Mouse (Mus musculus) lung, postnatal 0 days (tissue): ENCODE data around the gene Nudt4. TPM values are rescaled to one million over a fixed set of nuclear protein-coding genes. Genes with fewer than 3 reads are reported as not detected.
A peak's percentile ranks its signal among the peaks of the same experiment; 100 is the strongest.

ENCODE experiments used
- ATAC-seq: fragments of 200-750 bp; cut with Nextera tagmentation; 2 replicates; pipeline ENCODE4 v1.8.0; 2017; ENCODE audit warnings: moderate library complexity
- DNase-seq: peaks from one replicate; pipeline ENCODE4 v3.0.0-alpha.2; 2016; ENCODE audit warnings: low spot score
- H3K27ac ChIP-seq: fragments of 300-500 bp; sonication (generic); 2 replicates; pipeline ENCODE4 v1.5.1; 2014; ENCODE audit warnings: antibody characterized with exemption, mild to moderate bottlenecking, low read length, mixed read lengths
- H3K27me3 ChIP-seq: fragments of 300-500 bp; sonication (generic); replicated peaks from 2 replicates; pipeline ENCODE4 v1.6.1; 2014; ENCODE audit warnings: low read length, mixed read lengths; ENCODE audit not compliant: insufficient read depth
- H3K36me3 ChIP-seq: fragments of 300-500 bp; sonication (generic); 2 replicates; pipeline ENCODE4 v1.6.1; 2014; ENCODE audit warnings: low read length, mixed read lengths; ENCODE audit not compliant: insufficient read depth
- H3K4me1 ChIP-seq: fragments of 300-500 bp; sonication (generic); 2 replicates; pipeline ENCODE4 v1.6.1; 2014; ENCODE audit warnings: antibody characterized with exemption, low read depth, low read length, mixed read lengths; ENCODE audit not compliant: insufficient read depth
- H3K4me2 ChIP-seq: fragments of 300-500 bp; sonication (generic); replicated peaks from 2 replicates; pipeline ENCODE4 v1.6.1; 2014; ENCODE audit warnings: low read depth, mild to moderate bottlenecking, low read length, moderate library complexity, mixed read lengths
- H3K4me3 ChIP-seq: fragments of 300-500 bp; sonication (generic); 2 replicates; pipeline ENCODE4 v1.5.1; 2014; ENCODE audit warnings: low read depth, low read length
- H3K9ac ChIP-seq: fragments of 300-500 bp; sonication (generic); replicated peaks from 2 replicates; pipeline ENCODE4 v1.6.1; 2014; ENCODE audit warnings: low read depth, mild to moderate bottlenecking
- H3K9me3 ChIP-seq: fragments of 300-500 bp; sonication (generic); 2 replicates; pipeline ENCODE4 v1.6.1; 2016; ENCODE audit warnings: low read length, mixed read lengths
- CTCF ChIP-seq: IDR thresholded peaks from 2 replicates; pipeline ENCODE4 v1.5.1; 2016; ENCODE audit warnings: antibody characterized with exemption, mild to moderate bottlenecking
- EP300 ChIP-seq: IDR thresholded peaks from 2 replicates; pipeline ENCODE4 v1.6.1; 2016; ENCODE audit warnings: antibody characterized with exemption, mild to moderate bottlenecking, control low read depth
- WGBS: fragments of 180-500 bp; shearing (Covaris S2); extraction: QIAGEN DNeasy Blood & Tissue Kit; methylation state at CpG from one replicate; pipeline ENCODE4 v1.1.7; 2014; 5-methylcytosine and 5-hydroxymethylcytosine counted together
- polyA plus RNA-seq: library from polyadenylated mRNA; unstranded; fragments of >200 nt; fragmentation: Nextera tagmentation; extraction: Ambion mirVana; gene quantifications from 2 replicates; pipeline ENCODE4 v1.2.1, GENCODE M21; 2015

Gene Nudt4
- polyA plus RNA-seq, 1 experiment from 2014 or later, result 50.3 TPM

DNA sequence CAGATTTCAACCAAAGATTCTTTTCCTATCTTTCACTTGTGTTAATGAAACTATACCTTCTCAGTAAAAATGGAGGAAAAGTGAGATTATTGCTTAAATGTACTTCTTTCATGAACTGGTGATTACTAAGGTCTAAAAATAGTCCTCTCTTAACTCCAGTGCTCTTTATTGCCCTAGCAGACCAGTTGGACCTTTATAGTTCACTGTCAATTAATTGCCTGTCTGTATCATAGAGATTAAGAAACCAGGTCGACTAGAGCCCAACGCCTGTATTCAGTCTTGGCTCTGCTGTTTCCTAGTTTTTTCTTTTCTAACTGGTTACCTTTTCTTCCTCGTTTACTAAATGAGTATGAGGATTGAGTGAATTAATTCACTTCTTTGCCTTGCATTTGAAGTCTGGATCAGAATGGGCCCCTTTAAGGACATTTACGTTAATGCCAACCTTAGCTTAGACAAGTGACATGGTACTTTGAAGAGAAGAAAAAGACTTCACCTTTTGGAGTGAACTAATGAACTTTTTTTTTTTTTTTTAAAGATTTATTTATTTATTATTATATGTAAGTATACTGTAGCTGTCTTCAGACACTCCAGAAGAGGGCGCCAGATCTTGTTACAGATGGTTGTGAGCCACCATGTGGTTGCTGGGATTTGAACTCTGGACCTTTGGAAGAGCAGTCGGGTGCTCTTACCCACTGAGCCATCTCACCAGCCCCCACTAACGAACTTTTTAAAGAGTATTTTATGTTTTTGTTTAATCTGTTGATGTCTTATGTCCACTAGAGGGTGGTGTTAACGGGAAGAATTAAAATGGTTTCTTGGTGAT, 28.3 kb downstream of the Nudt4 start:
- no peak for ATAC-seq
- H3K9me3 ChIP-seq, result no peaks in the 10 kb centered on the region
- H3K4me3 ChIP-seq, result no peak overlapping the region
- no peaks in the 10 kb centered on the region for H3K36me3 ChIP-seq
- no peak overlapping the region for H3K4me2 ChIP-seq
- TF ChIP-seq CTCF, result no peak
- TF ChIP-seq EP300, result no peak
- 81% methylated on average over 8 of the region's 8 CpGs for WGBS
- no peak for DNase-seq
- H3K27me3 ChIP-seq, result no peaks in the 10 kb centered on the region
- H3K4me1 ChIP-seq, result no peaks in the 10 kb centered on the region
- H3K9ac ChIP-seq, result no peak overlapping the region
- no peak overlapping the region for H3K27ac ChIP-seq

- TF ChIP-seq CTCF (no peak), EP300 (no peak)
- Histone ChIP-seq H3K27ac (no peak overlapping the region), H3K9ac (no peak overlapping the region), H3K4me1 (no peaks in the 10 kb centered on the region), H3K4me3 (no peak overlapping the region), H3K36me3 (no peaks in the 10 kb centered on the region), H3K4me2 (no peak overlapping the region), H3K27me3 (no peaks in the 10 kb centered on the region), H3K9me3 (no peaks in the 10 kb centered on the region)
- DNase-seq (no peak), ATAC-seq (no peak)
- 76% methylated on average over 7 of the region's 7 CpGs for WGBS
These were observed 30.6 kb downstream of the Nudt4 start for GRCm38 (mm10) chr10:95533382-95533781.

DNA sequence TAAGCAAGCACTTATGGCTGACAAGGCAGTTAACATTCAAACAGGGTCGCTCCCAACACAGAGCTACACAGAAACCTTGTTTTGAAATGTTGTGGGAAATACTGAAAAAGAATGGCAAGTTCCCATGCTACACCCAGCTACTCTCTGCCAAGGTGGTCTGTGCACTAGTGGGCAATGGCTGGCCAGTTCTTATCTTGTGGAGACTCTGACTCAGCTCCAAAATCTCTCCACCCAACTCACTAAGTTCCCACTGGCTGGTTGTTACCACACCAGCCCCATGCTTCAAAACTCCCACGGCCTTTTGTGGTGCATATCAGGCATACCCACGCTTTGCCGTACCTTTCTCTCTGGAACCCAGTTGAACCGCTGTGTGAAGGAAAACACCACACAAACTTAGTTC, 31.0 kb downstream of the Nudt4 start:
- 0 out of 2 replicates have a peak, but pooled peaks have one; percentile 21 for ATAC-seq

GRCm38 (mm10) chr10:95530551-95531121, 33.3 kb downstream of the Nudt4 start:
- no peaks in the 10 kb centered on the region for H3K27me3 ChIP-seq
- H3K36me3 ChIP-seq, result no peaks in the 10 kb centered on the region
- DNase-seq (no peak), ATAC-seq (no peak)
- H3K27ac ChIP-seq, result no peak overlapping the region
- TF ChIP-seq EP300, result no peak
- no peak for TF ChIP-seq CTCF
- no peak overlapping the region for H3K9ac ChIP-seq
- no peaks in the 10 kb centered on the region for H3K9me3 ChIP-seq
- WGBS, result 76% methylated on average over 2 of the region's 2 CpGs
- H3K4me1 ChIP-seq, result no peaks in the 10 kb centered on the region
- H3K4me2 ChIP-seq, result no peak overlapping the region
- H3K4me3 ChIP-seq, result no peak overlapping the region

More for the DNA sequence above, 31.0 kb downstream of the Nudt4 start:
- Histone ChIP-seq H3K9me3 (no peaks in the 10 kb centered on the region), H3K36me3 (no peaks in the 10 kb centered on the region), H3K4me3 (no peak overlapping the region), H3K4me2 (no peak overlapping the region), H3K27ac (no peak overlapping the region), H3K27me3 (no peaks in the 10 kb centered on the region), H3K4me1 (no peaks in the 10 kb centered on the region), H3K9ac (no peak overlapping the region)
- TF ChIP-seq CTCF (no peak), EP300 (no peak)
- WGBS, result 83% methylated on average over 5 of the region's 5 CpGs
- DNase-seq, result no peak

DNA sequence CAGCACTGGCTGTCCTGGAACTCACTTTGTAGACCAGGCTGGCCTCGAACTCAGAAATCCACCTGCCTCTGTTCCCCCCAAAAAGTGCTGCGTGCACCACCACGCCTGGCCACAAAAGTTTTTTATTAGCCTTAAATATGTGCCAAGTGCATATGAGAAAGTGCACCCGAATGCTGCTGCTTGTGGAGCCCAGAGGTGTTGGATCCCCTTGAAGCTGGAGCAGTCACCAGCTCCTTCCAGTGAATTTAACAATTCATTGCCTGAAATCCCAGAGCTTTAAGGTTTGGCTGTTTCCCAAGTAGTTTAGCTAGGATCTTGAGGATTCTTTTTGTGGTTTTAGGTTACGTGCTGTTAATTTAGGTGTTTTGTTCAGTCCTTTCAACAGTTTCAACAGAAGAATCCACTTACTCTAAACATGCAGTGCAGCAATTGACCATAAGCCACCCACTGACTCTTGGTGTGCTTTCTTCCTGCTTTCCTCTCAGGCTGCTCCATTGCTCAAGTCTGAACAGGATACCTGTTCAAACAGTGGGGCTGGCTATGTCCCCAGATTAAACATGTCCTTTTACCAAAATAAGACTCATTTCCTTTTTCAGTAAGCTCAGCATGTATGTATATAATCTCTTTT, 37.3 kb downstream of the Nudt4 start:
- H3K9ac ChIP-seq, result no peak overlapping the region
- no peaks in the 10 kb centered on the region for H3K27me3 ChIP-seq
- peak; percentile 74 for DNase-seq
- H3K4me3 ChIP-seq, result no peak overlapping the region
- H3K4me2 ChIP-seq, result no peak overlapping the region
- peak overlapping the region; percentile 69; the same call in 1 of the 2 replicates for H3K27ac ChIP-seq
- no peaks in the 10 kb centered on the region; the same call in 1 of the 2 replicates for H3K4me1 ChIP-seq
- H3K9me3 ChIP-seq, result no peaks in the 10 kb centered on the region
- no peak for TF ChIP-seq EP300
- no peak for TF ChIP-seq CTCF
- no peaks in the 10 kb centered on the region for H3K36me3 ChIP-seq
- ATAC-seq, result peak; percentile 86
- WGBS, result 52% methylated on average over 5 of the region's 5 CpGs

- DNase-seq (no peak), ATAC-seq (no peak)
- H3K27me3 ChIP-seq, result no peaks in the 10 kb centered on the region
- H3K4me1 ChIP-seq, result no peaks in the 10 kb centered on the region; the same call in 1 of the 2 replicates
- TF ChIP-seq CTCF (no peak), EP300 (no peak)
- no peak overlapping the region for H3K4me3 ChIP-seq
- H3K4me2 ChIP-seq, result no peak overlapping the region
- no peak overlapping the region for H3K27ac ChIP-seq
- no peak overlapping the region for H3K9ac ChIP-seq
- H3K9me3 ChIP-seq, result no peaks in the 10 kb centered on the region
- no peaks in the 10 kb centered on the region for H3K36me3 ChIP-seq
- WGBS, result 86% methylated on average over 5 of the region's 5 CpGs
These were observed 38.1 kb downstream of the Nudt4 start for GRCm38 (mm10) chr10:95525871-95526270.
